Mouse (Mus musculus) heart, adult 18-20 months (tissue): ENCODE measurements around the gene Vmn1r4. TPM values are rescaled to one million over a fixed set of nuclear protein-coding genes. Genes with fewer than 3 reads are reported as not detected.
A peak's percentile ranks its signal among the peaks of the same experiment; 100 is the strongest.

Experiments
- DNase-seq, 2 experiments: peaks; one replicate each; pipeline ENCODE4 v3.0.0; 2021 to 2022; ENCODE audit warnings: mixed read lengths in 1 of 2
- total RNA-seq, 2 experiments: library from RNA; stranded (reverse); gene quantifications; 2 replicates each; pipeline ENCODE4 v1.2.3; 2021

Gene Vmn1r4
- total RNA-seq, 2 experiments from 2014 or later = 0.18 TPM; not detected in 1

GRCm38 (mm10) chr6:56916279-56916678 is 7.5 kb upstream of the Vmn1r4 start:
- no peak for DNase-seq

GRCm38 (mm10) chr6:56917578-56918368 is 6.0 kb upstream of the Vmn1r4 start:
- peak in 1 of 2 experiments; percentile 33 for DNase-seq

- no peak for DNase-seq
These were observed 4.3 kb upstream of the Vmn1r4 start for GRCm38 (mm10) chr6:56919330-56920044.

- DNase-seq = no peak
These were observed 3.4 kb upstream of the Vmn1r4 start for GRCm38 (mm10) chr6:56920222-56921092.

GRCm38 (mm10) chr6:56923331-56923725 is 487 bp upstream of the Vmn1r4 start:
- no peak for DNase-seq

- DNase-seq = no peak
These were observed 8.0 kb downstream of the Vmn1r4 start for GRCm38 (mm10) chr6:56931648-56932415.

GRCm38 (mm10) chr6:56932464-56932863 is 8.6 kb downstream of the Vmn1r4 start:
- no peak for DNase-seq

GRCm38 (mm10) chr6:56934366-56934765 is 10.6 kb downstream of the Vmn1r4 start:
- DNase-seq = no peak

- no peak for DNase-seq
These were observed 32.6 kb downstream of the Vmn1r4 start for GRCm38 (mm10) chr6:56956436-56956835.

GRCm38 (mm10) chr6:56969973-56970372 is 46.2 kb downstream of the Vmn1r4 start, which contains the start of gene Vmn1r5:
TSS of gene Vmn1r5 (plus strand) at chr6:56970273.
- DNase-seq = no peak

- DNase-seq = no peak
These were observed 73.1 kb downstream of the Vmn1r4 start, which contains the start of gene Vmn1r6 for GRCm38 (mm10) chr6:56996943-56997342. TSS of gene Vmn1r6 (plus strand) at chr6:56997243.

Other genes with a start within 250 kb of the Vmn1r4 start
- 10 to 100 TPM; 13.7 to 20.4 TPM for gene Lsm5, start 219.3 kb upstream of the Vmn1r4 start, total RNA-seq
- 1 to 10 TPM; 4.9 to 7.6 TPM for gene Avl9, start 209.1 kb upstream of the Vmn1r4 start, total RNA-seq
- gene Kbtbd2, start 126.2 kb upstream of the Vmn1r4 start, total RNA-seq = 10 to 100 TPM; 33.2 to 37.3 TPM
- gene Fkbp9, start 92.0 kb upstream of the Vmn1r4 start, total RNA-seq = 10 to 100 TPM; 90.3 to 90.9 TPM
- 10 to 100 TPM; 77.4 to 91.0 TPM for gene Nt5c3, start 83 bp upstream of the Vmn1r4 start, total RNA-seq
- not detected for gene Vmn1r5, start 46.3 kb downstream of the Vmn1r4 start, total RNA-seq
- not detected for gene Vmn1r6, start 73.2 kb downstream of the Vmn1r4 start, total RNA-seq
- not detected for gene Vmn1r7, start 101.3 kb downstream of the Vmn1r4 start, total RNA-seq
- not detected for gene Vmn1r8, start 108.3 kb downstream of the Vmn1r4 start, total RNA-seq
- not detected for gene Vmn1r9, start 142.8 kb downstream of the Vmn1r4 start, total RNA-seq
- gene Vmn1r10, start 185.4 kb downstream of the Vmn1r4 start, total RNA-seq = not detected
- gene Vmn1r11, start 209.4 kb downstream of the Vmn1r4 start, total RNA-seq = not detected
- gene Vmn1r12, start 232.9 kb downstream of the Vmn1r4 start, total RNA-seq = not detected